Mouse (Mus musculus) megakaryocyte-erythroid progenitor cell, adult 5 weeks (primary cell): ENCODE measurements around the gene Gm11099. TPM values are rescaled to one million over a fixed set of nuclear protein-coding genes. Genes with fewer than 3 reads are reported as not detected.

Source experiments
- polyA plus RNA-seq: library from polyadenylated mRNA; stranded (reverse); fragments of >175 nt; gene quantifications from 2 replicates; pipeline ENCODE4 v1.2.3, GENCODE M21; 2012

Gm11099 gene
- polyA plus RNA-seq, result not detected in 2 replicates

DNA sequence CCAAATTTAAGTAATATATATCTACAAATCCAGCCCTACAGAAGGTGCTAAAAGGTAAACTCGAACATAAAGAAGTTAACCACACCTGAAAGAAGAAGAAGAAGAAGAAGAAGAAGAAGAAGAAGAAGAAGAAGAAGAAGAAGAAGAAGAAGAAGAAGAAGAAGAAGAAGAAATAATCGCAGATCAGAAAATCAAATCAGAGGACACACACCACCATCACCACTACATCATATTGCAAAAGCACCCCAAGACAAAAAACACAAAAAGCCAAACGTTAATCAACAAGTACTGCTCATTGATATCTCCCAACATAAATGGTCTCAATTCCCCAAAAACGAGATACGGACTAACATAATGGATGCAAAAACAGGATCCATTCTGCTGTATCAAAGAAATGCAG is at the start of gene Gm11099:
Gm11099 (plus strand) TSS at position 301 of the 400 bp plus-strand sequence.

